Mouse (Mus musculus) midbrain, embryonic 12.5 days (tissue): ENCODE measurements around the gene Myoz2. TPM values are rescaled to one million over a fixed set of nuclear protein-coding genes. Genes with fewer than 3 reads are reported as not detected.

ENCODE experiments used
- ATAC-seq: fragments of 200-750 bp; cut with Nextera tagmentation; 2 replicates; pipeline ENCODE4 v1.8.0; 2017; ENCODE audit warnings: low read depth, moderate TSS enrichment, moderate library complexity; ENCODE audit not compliant: low FRiP score
- H3K27ac ChIP-seq: fragments of 300-500 bp; sonication (generic); replicated peaks from 2 replicates; pipeline ENCODE4 v1.5.1; 2016; ENCODE audit warnings: mild to moderate bottlenecking
- H3K27me3 ChIP-seq: fragments of 300-500 bp; sonication (generic); 2 replicates; pipeline ENCODE4 v1.6.1; 2016; ENCODE audit warnings: mild to moderate bottlenecking
- H3K36me3 ChIP-seq: fragments of 300-500 bp; sonication (generic); 2 replicates; pipeline ENCODE4 v1.6.1; 2016
- H3K4me1 ChIP-seq: fragments of 300-500 bp; sonication (generic); 2 replicates; pipeline ENCODE4 v1.6.1; 2016
- H3K4me2 ChIP-seq: fragments of 300-500 bp; sonication (generic); replicated peaks from 2 replicates; pipeline ENCODE4 v1.6.1; 2016; ENCODE audit warnings: mild to moderate bottlenecking, moderate library complexity
- H3K4me3 ChIP-seq: fragments of 300-500 bp; sonication (generic); 2 replicates; pipeline ENCODE4 v1.5.1; 2016; ENCODE audit warnings: mild to moderate bottlenecking
- H3K9ac ChIP-seq: fragments of 300-500 bp; sonication (generic); replicated peaks from 2 replicates; pipeline ENCODE4 v1.6.1; 2016; ENCODE audit warnings: mild to moderate bottlenecking, moderate library complexity
- H3K9me3 ChIP-seq: fragments of 300-500 bp; sonication (generic); 2 replicates; pipeline ENCODE4 v1.6.1; 2016; ENCODE audit warnings: mild to moderate bottlenecking
- WGBS: fragments of 180-500 bp; shearing (Covaris S2); methylation state at CpG from one replicate; pipeline ENCODE4 v1.1.7; 2016; 5-methylcytosine and 5-hydroxymethylcytosine counted together
- polyA plus RNA-seq: library from polyadenylated mRNA; unstranded; fragments of >200 nt; fragmentation: Nextera tagmentation; extraction: Ambion mirVana; gene quantifications from 2 replicates; pipeline ENCODE4 v1.2.1, GENCODE M21; 2016

The Myoz2 gene
- polyA plus RNA-seq, 1 experiment from 2014 or later, result not detected

DNA sequence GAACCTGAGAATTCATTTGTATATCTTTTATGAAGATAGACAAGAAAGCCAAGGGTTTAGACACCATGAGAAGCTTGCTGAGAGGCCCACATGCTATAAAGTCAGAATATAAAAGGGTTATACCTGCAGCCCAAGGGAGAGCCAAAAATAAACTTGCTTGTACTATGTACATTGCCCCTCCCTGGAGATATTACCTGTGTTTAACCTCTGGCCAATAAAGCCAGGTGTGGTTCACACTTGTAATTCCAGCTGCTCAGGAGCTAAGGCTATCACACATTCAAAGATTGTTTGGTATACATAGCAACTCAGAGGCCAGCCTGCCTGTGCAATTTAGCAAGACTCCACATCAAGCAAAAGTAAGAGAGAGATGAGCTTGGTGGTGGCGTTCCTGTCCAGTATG lies 24.0 kb upstream of the Myoz2 start:
- 95% methylated on average over 1 of the region's 1 CpGs for WGBS
- H3K4me3 ChIP-seq, result no peak overlapping the region
- H3K9ac ChIP-seq, result no peak overlapping the region
- H3K4me1 ChIP-seq, result no peaks in the 10 kb centered on the region
- H3K27ac ChIP-seq, result no peak overlapping the region
- H3K4me2 ChIP-seq, result no peak overlapping the region
- H3K9me3 ChIP-seq, result no peaks in the 10 kb centered on the region
- H3K27me3 ChIP-seq, result no peaks in the 10 kb centered on the region
- no peaks in the 10 kb centered on the region for H3K36me3 ChIP-seq
- ATAC-seq, result no peak

DNA sequence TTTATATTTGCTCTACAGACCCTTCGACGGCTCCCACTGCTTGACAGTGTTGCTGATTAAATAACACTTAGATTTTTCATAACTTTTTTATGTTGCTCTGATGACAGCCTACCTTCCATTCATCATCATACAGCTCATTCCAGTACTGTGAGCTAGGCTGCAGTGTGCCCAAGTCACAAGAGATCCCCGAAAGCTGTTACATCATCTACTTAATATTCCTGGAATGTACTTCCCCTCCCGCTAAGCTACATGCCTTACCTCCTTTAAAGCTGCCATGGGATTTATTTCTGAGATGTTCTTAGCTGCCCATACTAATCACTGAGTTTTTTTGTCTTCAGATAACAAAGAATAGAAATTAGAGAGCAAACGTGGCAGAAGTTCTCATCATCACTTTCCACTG lies 19.4 kb upstream of the Myoz2 start:
- H3K4me3 ChIP-seq, result no peak overlapping the region
- H3K4me1 ChIP-seq, result no peaks in the 10 kb centered on the region
- no peak overlapping the region for H3K9ac ChIP-seq
- no peaks in the 10 kb centered on the region for H3K36me3 ChIP-seq
- peaks cover 4% of the 10 kb centered on the region; the same call in 1 of the 2 replicates for H3K9me3 ChIP-seq
- H3K27ac ChIP-seq, result no peak overlapping the region
- ATAC-seq, result no peak
- no peaks in the 10 kb centered on the region for H3K27me3 ChIP-seq
- H3K4me2 ChIP-seq, result no peak overlapping the region
- 64% methylated on average over 5 of the region's 5 CpGs for WGBS

DNA sequence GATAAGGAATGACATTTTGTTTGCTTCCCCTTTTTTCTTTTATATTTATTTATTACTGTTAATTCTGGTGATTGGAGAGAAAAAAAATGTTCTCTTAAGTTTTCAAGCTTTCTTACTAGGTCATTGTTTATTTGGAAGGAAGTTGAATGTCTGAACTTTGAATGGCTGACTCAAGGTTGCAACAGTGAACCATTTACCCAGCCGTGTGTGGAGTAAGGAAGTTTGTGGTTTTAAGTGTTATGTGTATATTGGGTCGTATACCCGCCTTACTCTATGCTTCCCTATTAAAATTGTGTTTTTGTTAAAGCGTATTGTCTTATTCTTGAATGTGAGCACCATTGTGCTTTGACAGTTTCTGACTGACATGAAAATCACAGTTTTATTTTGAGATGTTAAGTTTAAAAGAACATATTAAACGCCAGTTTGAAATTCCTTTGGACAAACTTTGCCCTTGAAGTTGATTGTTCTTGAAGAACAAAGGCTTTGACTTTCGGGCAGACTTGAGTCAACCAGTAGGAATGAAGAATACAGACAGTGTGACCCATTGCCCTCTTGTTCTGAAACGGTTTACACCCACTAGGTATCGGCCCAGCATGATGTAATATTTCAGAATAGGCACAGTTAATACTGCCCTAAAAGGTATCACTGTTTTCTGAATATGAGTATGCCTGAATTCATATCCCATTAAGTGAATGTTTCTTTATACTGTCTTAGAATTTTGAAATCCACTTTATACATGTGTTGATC lies 18.6 kb upstream of the Myoz2 start:
- Histone ChIP-seq H3K9me3 (peaks cover 5% of the 10 kb centered on the region; the same call in 1 of the 2 replicates), H3K27me3 (no peaks in the 10 kb centered on the region), H3K4me2 (no peak overlapping the region), H3K4me1 (no peaks in the 10 kb centered on the region), H3K9ac (no peak overlapping the region), H3K36me3 (no peaks in the 10 kb centered on the region), H3K4me3 (no peak overlapping the region), H3K27ac (no peak overlapping the region)
- whole genome bisulfite sequencing, result 74% methylated on average over 8 of the region's 8 CpGs
- ATAC-seq, result no peak

DNA sequence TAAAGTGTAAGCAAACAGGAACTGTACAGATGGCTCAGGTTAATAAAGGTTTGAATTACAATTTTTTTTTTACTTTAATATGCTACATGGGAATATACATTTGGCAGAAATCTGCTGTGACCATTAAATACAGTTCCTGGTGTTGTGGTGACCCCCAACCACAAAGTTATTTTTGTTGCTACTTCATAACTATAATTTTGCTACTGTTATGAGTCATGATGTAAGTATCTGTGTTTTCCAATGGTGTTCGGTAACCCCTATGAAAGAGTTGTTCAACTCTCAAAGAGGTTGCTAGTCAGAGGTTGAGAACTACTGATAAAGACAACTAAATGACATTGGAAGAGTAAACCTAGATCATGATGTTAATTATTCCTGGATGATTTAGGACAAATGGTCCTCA lies 7.5 kb upstream of the Myoz2 start:
- Histone ChIP-seq H3K4me1 (no peaks in the 10 kb centered on the region), H3K9me3 (no peaks in the 10 kb centered on the region), H3K4me3 (no peak overlapping the region), H3K36me3 (no peaks in the 10 kb centered on the region), H3K9ac (no peak overlapping the region), H3K27me3 (no peaks in the 10 kb centered on the region), H3K27ac (no peak overlapping the region), H3K4me2 (no peak overlapping the region)
- no peak for ATAC-seq
- 91% methylated on average over 1 of the region's 1 CpGs for WGBS

DNA sequence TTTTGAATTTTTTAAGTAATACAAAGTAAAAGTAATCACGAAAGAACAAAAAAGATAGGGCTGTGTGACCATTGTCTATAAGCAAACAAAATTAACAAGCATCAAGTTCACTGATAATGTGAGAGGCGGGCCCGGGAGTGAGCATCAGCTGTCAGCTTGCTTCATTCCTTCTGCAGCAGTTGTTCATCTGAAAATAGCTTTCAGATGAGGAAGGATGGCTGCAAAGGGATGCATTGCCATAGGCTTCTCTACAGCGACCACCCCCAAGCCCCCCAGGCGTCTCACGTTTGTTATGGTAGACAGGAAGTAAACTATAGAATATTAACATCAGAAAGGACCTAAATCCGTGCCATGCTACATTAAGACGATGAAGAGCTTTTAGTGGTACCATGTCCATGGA lies 1.0 kb downstream of the Myoz2 start:
- Histone ChIP-seq H3K9ac (no peak overlapping the region), H3K27me3 (no peaks in the 10 kb centered on the region), H3K36me3 (no peaks in the 10 kb centered on the region), H3K9me3 (no peaks in the 10 kb centered on the region), H3K27ac (no peak overlapping the region), H3K4me3 (no peak overlapping the region), H3K4me2 (no peak overlapping the region), H3K4me1 (no peaks in the 10 kb centered on the region)
- 71% methylated on average over 8 of the region's 8 CpGs for WGBS
- ATAC-seq, result no peak

DNA sequence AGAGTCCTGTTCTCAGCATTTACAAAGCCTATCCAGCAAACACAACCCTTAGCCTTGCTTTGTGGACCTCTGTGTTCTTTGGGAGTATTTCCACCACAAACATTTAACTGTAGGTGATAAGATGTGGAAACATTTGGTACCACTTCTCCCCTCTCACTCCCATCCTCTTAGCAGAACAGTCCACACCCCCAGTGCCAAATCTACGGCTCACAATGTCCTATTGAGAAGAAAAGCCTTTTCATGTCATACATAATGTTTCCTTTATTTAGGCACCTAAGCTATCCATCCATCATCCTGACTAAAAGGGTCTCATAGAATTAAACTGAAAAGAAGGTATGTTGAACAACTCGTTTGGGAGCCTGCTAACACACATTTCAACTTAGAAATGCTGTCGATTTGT lies 9.2 kb downstream of the Myoz2 start:
- H3K36me3 ChIP-seq, result no peaks in the 10 kb centered on the region
- H3K4me1 ChIP-seq, result no peaks in the 10 kb centered on the region
- H3K4me3 ChIP-seq, result no peak overlapping the region
- WGBS, result 74% methylated on average over 3 of the region's 3 CpGs
- H3K9ac ChIP-seq, result no peak overlapping the region
- H3K27ac ChIP-seq, result no peak overlapping the region
- H3K4me2 ChIP-seq, result no peak overlapping the region
- H3K27me3 ChIP-seq, result no peaks in the 10 kb centered on the region
- H3K9me3 ChIP-seq, result no peaks in the 10 kb centered on the region
- ATAC-seq, result no peak

DNA sequence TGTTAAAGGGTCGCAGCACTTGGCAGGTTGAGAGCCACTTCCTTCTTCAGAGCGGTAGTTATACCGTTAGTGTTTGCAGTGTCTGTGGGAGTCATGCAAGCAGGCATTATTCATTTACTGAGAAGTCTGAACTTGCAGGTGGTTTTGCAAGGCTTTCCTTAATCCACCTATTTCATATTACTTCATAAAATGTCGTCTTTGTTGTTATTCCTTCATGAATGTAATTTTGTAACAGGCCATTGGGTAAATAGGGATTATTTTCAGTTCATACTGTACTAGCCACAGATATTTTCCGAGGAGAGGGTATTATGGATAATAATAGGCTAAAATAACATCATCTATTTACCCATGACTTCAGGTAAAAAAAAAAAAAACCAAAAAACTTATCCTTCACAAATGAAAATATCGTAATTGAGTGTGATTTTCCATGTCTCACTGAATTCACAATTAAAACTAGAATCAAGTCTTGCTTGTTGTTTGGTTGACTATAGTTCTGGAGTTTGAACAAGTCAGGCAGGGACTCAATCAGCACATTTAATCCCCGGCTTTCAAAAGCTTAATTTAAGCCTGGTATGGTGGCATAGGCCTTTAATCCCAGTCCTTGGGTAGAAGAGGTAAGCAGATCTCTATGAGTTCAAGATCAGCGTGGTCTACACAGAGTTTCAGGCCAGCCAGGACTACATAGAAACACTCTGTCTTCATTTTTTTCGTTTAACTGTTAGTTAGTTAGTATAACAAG lies 10.2 kb downstream of the Myoz2 start:
- H3K27ac ChIP-seq, result no peak overlapping the region
- ATAC-seq, result no peak
- H3K4me3 ChIP-seq, result no peak overlapping the region
- no peaks in the 10 kb centered on the region for H3K9me3 ChIP-seq
- H3K27me3 ChIP-seq, result no peaks in the 10 kb centered on the region
- 87% methylated on average over 9 of the region's 9 CpGs for WGBS
- no peaks in the 10 kb centered on the region for H3K4me1 ChIP-seq
- no peak overlapping the region for H3K4me2 ChIP-seq
- no peaks in the 10 kb centered on the region for H3K36me3 ChIP-seq
- H3K9ac ChIP-seq, result no peak overlapping the region

DNA sequence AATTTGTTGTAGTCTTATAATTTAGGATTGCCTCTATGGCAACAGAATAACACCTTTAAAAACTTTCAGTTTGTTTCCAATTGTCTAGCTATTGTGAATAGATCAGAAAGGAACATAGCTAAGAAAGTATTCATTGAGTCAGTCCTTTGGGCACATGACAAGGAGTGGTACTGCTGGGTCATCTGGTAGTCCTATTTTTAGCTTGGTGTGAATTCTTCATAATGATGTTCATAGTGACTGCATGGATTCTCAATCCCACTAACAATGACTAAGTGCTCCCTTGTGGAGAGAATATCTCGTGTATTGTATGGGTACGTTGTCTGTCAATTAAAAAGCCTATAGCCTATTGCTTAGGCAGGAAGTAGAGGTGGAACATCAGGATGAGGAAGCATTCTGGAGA lies 16.0 kb downstream of the Myoz2 start:
- Histone ChIP-seq H3K27ac (no peak overlapping the region), H3K9me3 (no peaks in the 10 kb centered on the region), H3K36me3 (no peaks in the 10 kb centered on the region), H3K27me3 (no peaks in the 10 kb centered on the region), H3K4me1 (no peaks in the 10 kb centered on the region), H3K4me2 (no peak overlapping the region), H3K4me3 (no peak overlapping the region), H3K9ac (no peak overlapping the region)
- 89% methylated on average over 2 of the region's 2 CpGs for WGBS
- ATAC-seq, result no peak

DNA sequence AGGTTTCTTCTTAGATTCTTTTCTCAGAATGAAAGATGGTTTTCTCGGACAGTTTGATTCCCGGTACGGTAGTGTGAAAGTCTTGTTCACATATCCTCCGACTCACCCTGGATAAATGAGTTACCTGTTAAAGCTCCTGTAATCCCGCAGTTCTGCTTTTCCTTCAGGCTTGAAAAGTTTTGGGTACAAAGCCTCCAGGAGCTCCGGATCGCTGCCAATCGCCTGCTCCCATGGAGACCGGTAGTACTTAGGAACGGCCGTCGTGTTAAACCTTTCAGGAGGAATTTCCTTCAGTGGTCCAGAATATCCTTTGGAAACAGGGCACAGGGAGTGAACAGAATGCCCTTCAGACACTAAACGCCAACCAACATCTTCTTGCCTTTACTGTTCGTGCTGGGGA lies 21.3 kb downstream of the Myoz2 start:
- no peaks in the 10 kb centered on the region for H3K27me3 ChIP-seq
- no peak overlapping the region for H3K4me2 ChIP-seq
- no peak overlapping the region for H3K27ac ChIP-seq
- WGBS, result 90% methylated on average over 14 of the region's 14 CpGs
- no peaks in the 10 kb centered on the region for H3K36me3 ChIP-seq
- no peak overlapping the region for H3K4me3 ChIP-seq
- H3K9me3 ChIP-seq, result no peaks in the 10 kb centered on the region
- no peak for ATAC-seq
- H3K4me1 ChIP-seq, result no peaks in the 10 kb centered on the region
- H3K9ac ChIP-seq, result no peak overlapping the region

DNA sequence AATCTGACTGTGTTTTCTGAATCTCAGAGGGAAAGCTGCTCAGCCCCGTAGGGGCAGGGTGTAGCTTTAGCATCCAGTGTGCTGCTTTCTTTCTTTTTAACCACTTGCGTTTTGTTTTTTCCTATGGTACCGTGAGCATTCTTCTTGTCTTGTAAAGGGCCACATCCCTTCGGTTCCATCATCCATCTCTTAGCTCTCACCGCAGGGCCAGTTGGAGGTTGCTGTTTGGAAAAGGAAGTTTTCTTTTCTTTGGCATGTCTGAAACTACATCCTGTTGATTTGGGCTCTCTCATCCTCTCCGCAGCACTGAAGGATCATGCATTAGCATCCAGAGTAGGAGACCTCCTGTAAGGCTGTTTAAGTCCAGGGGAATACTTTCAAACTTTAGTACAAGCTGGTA lies 25.4 kb downstream of the Myoz2 start:
- H3K36me3 ChIP-seq, result no peaks in the 10 kb centered on the region
- H3K9ac ChIP-seq, result no peak overlapping the region
- H3K27me3 ChIP-seq, result no peaks in the 10 kb centered on the region
- no peak overlapping the region for H3K27ac ChIP-seq
- no peaks in the 10 kb centered on the region for H3K4me1 ChIP-seq
- no peak overlapping the region for H3K4me2 ChIP-seq
- ATAC-seq, result no peak
- 50% methylated on average over 6 of the region's 6 CpGs for WGBS
- no peak overlapping the region for H3K4me3 ChIP-seq
- no peaks in the 10 kb centered on the region for H3K9me3 ChIP-seq

DNA sequence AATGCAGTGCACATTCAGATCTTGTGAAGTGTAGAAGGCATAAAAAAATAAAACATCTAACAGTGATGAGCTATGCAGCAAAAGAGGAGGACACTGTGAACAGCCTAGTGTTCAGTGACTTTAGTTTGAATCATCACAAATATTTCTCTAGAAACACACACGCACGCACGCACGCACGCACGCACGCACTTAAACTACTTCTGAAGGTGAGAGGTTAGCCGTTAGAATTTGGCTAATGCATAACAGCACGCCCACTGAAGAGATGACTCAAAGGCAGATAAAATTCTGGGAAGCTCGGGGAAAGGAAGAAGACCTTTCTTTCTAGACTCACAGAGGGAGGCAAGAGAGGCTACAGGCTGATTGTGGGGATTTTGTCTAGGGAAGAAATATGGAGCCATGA lies 27.4 kb downstream of the Myoz2 start:
- H3K27ac ChIP-seq, result no peak overlapping the region
- H3K4me1 ChIP-seq, result no peaks in the 10 kb centered on the region
- WGBS, result 83% methylated on average over 10 of the region's 10 CpGs
- ATAC-seq, result no peak
- H3K4me2 ChIP-seq, result no peak overlapping the region
- H3K4me3 ChIP-seq, result no peak overlapping the region
- H3K36me3 ChIP-seq, result no peaks in the 10 kb centered on the region
- H3K9me3 ChIP-seq, result no peaks in the 10 kb centered on the region
- H3K27me3 ChIP-seq, result no peaks in the 10 kb centered on the region
- no peak overlapping the region for H3K9ac ChIP-seq

DNA sequence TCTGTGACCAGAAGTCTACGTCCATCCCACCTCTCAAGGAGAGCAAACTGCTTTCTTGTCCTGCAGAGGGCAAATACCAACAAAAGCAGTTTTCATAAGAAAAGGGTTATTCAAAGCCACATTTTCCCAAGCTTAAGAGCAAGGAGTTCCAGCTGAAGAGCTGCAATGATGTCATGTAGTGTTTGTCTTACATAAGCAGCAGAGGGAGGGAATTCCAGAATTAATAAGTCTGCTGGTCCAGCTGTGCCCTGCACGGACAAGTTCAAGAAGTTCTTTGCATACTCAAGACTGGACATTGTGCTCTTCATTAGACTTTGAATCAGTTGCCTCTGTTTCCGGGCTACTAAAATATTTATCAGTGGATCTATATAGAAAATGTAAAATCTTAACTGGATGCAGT lies 33.8 kb downstream of the Myoz2 start:
- Histone ChIP-seq H3K36me3 (no peaks in the 10 kb centered on the region), H3K9ac (no peak overlapping the region), H3K4me2 (no peak overlapping the region), H3K4me3 (no peak overlapping the region), H3K27me3 (no peaks in the 10 kb centered on the region), H3K9me3 (no peaks in the 10 kb centered on the region), H3K4me1 (no peaks in the 10 kb centered on the region), H3K27ac (no peak overlapping the region)
- ATAC-seq, result no peak
- WGBS, result 56% methylated on average over 3 of the region's 3 CpGs
